Mouse (Mus musculus) cortical plate, adult 2 months (tissue): ENCODE data around the gene Trp53.

Experiments
- CTCF ChIP-seq: fragments of 200-500 bp; IDR thresholded peaks from 2 replicates; pipeline ENCODE4 v1.5.1; 2011; ENCODE audit warnings: mild to moderate bottlenecking, control low read depth, low read length; ENCODE audit not compliant: insufficient read depth; ENCODE audit errors: extremely low read depth
- POLR2A ChIP-seq: fragments of 200-500 bp; IDR thresholded peaks from 2 replicates; pipeline ENCODE4 v1.6.1; 2011; ENCODE audit warnings: mild to moderate bottlenecking, low read length, control low read depth; ENCODE audit not compliant: insufficient read depth; ENCODE audit errors: extremely low read depth

- TF ChIP-seq POLR2A (no peak), CTCF (no peak)
Observed at GRCm38 (mm10) chr11:69543598-69543997, 36.6 kb upstream of the Trp53 start.
